ENCODE assay signal across 24 mouse cellular contexts in genomic region chr10:79531593-79531992, GRCm38 (mm10). TPM values are rescaled to one million over a fixed set of nuclear protein-coding genes. Genes with fewer than 3 reads are reported as not detected.
DNase-seq lines count a peak whose midpoint lies in the region; ATAC-seq and TF ChIP-seq lines count a peak whose summit lies in the region.
"Had no signal": no experiment of that assay in that cellular context is flagged by ENCODE, and none has a peak within 500 bp of the region (broad histone marks: within the 10 kb centered on the region; RNA-seq: fewer than 3 reads in every experiment).

No protein-coding gene starts in this region.

- peaks cover 22% of the 10 kb centered on the region for H3K36me3 ChIP-seq in heart, embryonic 10.5 days
- no peaks in the 10 kb centered on the region for H3K36me3 ChIP-seq in heart, adult 2 months (ENCODE audit: control insufficient read depth, insufficient read depth, low read length)
- H3K36me3 ChIP-seq in intestine, embryonic 14.5 days (ENCODE audit: control insufficient read depth, insufficient read depth, low read length), result peaks cover 15% of the 10 kb centered on the region
- H3K36me3 ChIP-seq in intestine, postnatal 0 days (ENCODE audit: control insufficient read depth, insufficient read depth), result peaks cover 28% of the 10 kb centered on the region
- H3K36me3 ChIP-seq in kidney, embryonic 15.5 days, result peaks cover 20% of the 10 kb centered on the region; the same call in 1 of the 2 replicates
- H3K36me3 ChIP-seq: hindbrain, embryonic 12.5 days had no signal

- H3K9ac ChIP-seq in heart, adult 2 months (ENCODE audit: low read depth, low read length), result no peak overlapping the region
- H3K9ac ChIP-seq in intestine, embryonic 14.5 days (ENCODE audit: low read length), result no peak overlapping the region
- no peak overlapping the region for H3K9ac ChIP-seq in intestine, postnatal 0 days (ENCODE audit: low read depth, low read length)
- H3K9ac ChIP-seq in kidney, embryonic 15.5 days, result no peak overlapping the region
- H3K9ac ChIP-seq: forebrain, postnatal 0 days; hindbrain, embryonic 12.5 days had no signal

- no peak overlapping the region for H3K27ac ChIP-seq in heart, embryonic 10.5 days
- no peak overlapping the region for H3K27ac ChIP-seq in heart, adult 2 months
- H3K27ac ChIP-seq in intestine, embryonic 14.5 days (ENCODE audit: low read depth), result no peak overlapping the region
- peak overlapping the region; percentile 46 for H3K27ac ChIP-seq in intestine, postnatal 0 days (ENCODE audit: low read depth, low read length)
- H3K27ac ChIP-seq in kidney, embryonic 15.5 days, result no peak overlapping the region
- H3K27ac ChIP-seq: hindbrain, embryonic 12.5 days; liver, embryonic 13.5 days had no signal

- intact Hi-C loops in heart, adult 2 months (cut with DNase I), result no loop called here

- TF ChIP-seq CTCF in heart, adult 2 months (IDR thresholded peaks at IDR 0.05), result no peak
- TF ChIP-seq CTCF in intestine, postnatal 0 days (IDR thresholded peaks at IDR 0.05; ENCODE audit: low read depth), result no peak

- ATAC-seq in intestine, embryonic 14.5 days (replicated peaks; ENCODE audit: low FRiP score, low TSS enrichment, low read depth), result no peak
- ATAC-seq in intestine, postnatal 0 days, result no peak
- ATAC-seq in kidney, embryonic 15.5 days (replicated peaks; ENCODE audit: low FRiP score), result no peak
- ATAC-seq: forebrain, postnatal 0 days; lung, postnatal 0 days; midbrain, embryonic 16.5 days; Patski had no signal

- no peak for TF ChIP-seq EP300 in heart, adult 2 months (IDR thresholded peaks at IDR 0.05; ENCODE audit: insufficient read depth, low read depth, low read length)

- peaks cover 14% of the 10 kb centered on the region; the same call in 1 of the 2 replicates for H3K27me3 ChIP-seq in heart, embryonic 10.5 days (ENCODE audit: insufficient read depth, poor library complexity, severe bottlenecking)
- H3K27me3 ChIP-seq in heart, adult 2 months (ENCODE audit: control insufficient read depth, insufficient read depth, low read length), result no peaks in the 10 kb centered on the region
- H3K27me3 ChIP-seq in intestine, embryonic 14.5 days (replicated peaks; ENCODE audit: control insufficient read depth, insufficient read depth, low read length), result no peaks in the 10 kb centered on the region
- H3K27me3 ChIP-seq in intestine, postnatal 0 days (replicated peaks; ENCODE audit: control insufficient read depth, insufficient read depth, low read length), result no peaks in the 10 kb centered on the region
- H3K27me3 ChIP-seq in kidney, embryonic 15.5 days, result no peaks in the 10 kb centered on the region
- H3K27me3 ChIP-seq: hindbrain, embryonic 12.5 days; Patski had no signal

- H3K4me3 ChIP-seq in heart, embryonic 10.5 days, result no peak overlapping the region
- H3K4me3 ChIP-seq in heart, adult 2 months, result no peak overlapping the region
- H3K4me3 ChIP-seq in intestine, embryonic 14.5 days (ENCODE audit: low read depth, low read length), result no peak overlapping the region
- H3K4me3 ChIP-seq in intestine, postnatal 0 days (ENCODE audit: low read depth, low read length), result peak overlapping the region; percentile 67
- no peak overlapping the region for H3K4me3 ChIP-seq in kidney, embryonic 15.5 days (replicated peaks)
- H3K4me3 ChIP-seq: hindbrain, embryonic 12.5 days had no signal

- H3K9me3 ChIP-seq in heart, embryonic 10.5 days, result no peaks in the 10 kb centered on the region
- H3K9me3 ChIP-seq in intestine, embryonic 14.5 days (ENCODE audit: control insufficient read depth, low read length), result no peaks in the 10 kb centered on the region
- H3K9me3 ChIP-seq in intestine, postnatal 0 days (ENCODE audit: control insufficient read depth), result no peaks in the 10 kb centered on the region
- no peaks in the 10 kb centered on the region for H3K9me3 ChIP-seq in kidney, embryonic 15.5 days (replicated peaks)
- H3K9me3 ChIP-seq: hindbrain, embryonic 12.5 days; liver, embryonic 13.5 days had no signal

- peak overlapping the region; percentile 97 for H3K4me2 ChIP-seq in intestine, embryonic 14.5 days (ENCODE audit: low read length)
- peak overlapping the region; percentile 82 for H3K4me2 ChIP-seq in intestine, postnatal 0 days (replicated peaks; ENCODE audit: low read depth)
- H3K4me2 ChIP-seq in kidney, embryonic 15.5 days, result no peak overlapping the region
- H3K4me2 ChIP-seq: hindbrain, embryonic 12.5 days had no signal

- H3K4me1 ChIP-seq in heart, embryonic 10.5 days, result peaks cover 21% of the 10 kb centered on the region
- H3K4me1 ChIP-seq in heart, adult 2 months (ENCODE audit: control insufficient read depth, insufficient read depth, low read length), result no peaks in the 10 kb centered on the region
- H3K4me1 ChIP-seq in intestine, embryonic 14.5 days (replicated peaks; ENCODE audit: control insufficient read depth, insufficient read depth, low read length), result peaks cover 7% of the 10 kb centered on the region; the same call in 1 of the 2 replicates
- no peaks in the 10 kb centered on the region for H3K4me1 ChIP-seq in intestine, postnatal 0 days (replicated peaks; ENCODE audit: control insufficient read depth, insufficient read depth, low read length)
- H3K4me1 ChIP-seq in kidney, embryonic 15.5 days, result peaks cover 19% of the 10 kb centered on the region

- TF ChIP-seq POLR2A in heart, adult 2 months (IDR thresholded peaks at IDR 0.05; ENCODE audit: insufficient read depth, low read depth, low read length), result no peak

- 78% methylated on average over 3 of the region's 3 CpGs for whole genome bisulfite sequencing in heart, embryonic 10.5 days
- WGBS in heart, adult 2 months, result 91% methylated on average over 3 of the region's 3 CpGs
- WGBS in intestine, embryonic 14.5 days, result 76% methylated on average over 3 of the region's 3 CpGs
- WGBS in intestine, postnatal 0 days, result 39% methylated on average over 3 of the region's 3 CpGs
- 93% methylated on average over 3 of the region's 3 CpGs for WGBS in kidney, embryonic 15.5 days

- DNase-seq in heart, embryonic 10.5 days (ENCODE audit: low spot score), result peak; percentile 60
- no peak for DNase-seq in heart, adult 2 months
- DNase-seq in spleen, adult 18-20 months, result peak; percentile 1 to 2
- no peak for DNase-seq in spleen, postnatal 10 days (ENCODE audit: low spot score in 2 of 2)
- DNase-seq in intestine, embryonic 14.5 days (ENCODE audit: low spot score), result peak; percentile 42
- DNase-seq in kidney, postnatal 10 days, result no peak
- DNase-seq: adrenal gland, postnatal 36 days; forebrain, postnatal 0 days; kidney, postnatal 4 days; liver, embryonic 13.5 days; right cerebral cortex, adult 18-20 months; thymus, adult 18-20 months had no signal

- no peaks in the 10 kb centered on the region for H3K79me2 ChIP-seq in heart, adult 2 months (replicated peaks; ENCODE audit: control insufficient read depth, insufficient read depth, low read length)

RNA-seq across cellular contexts. Expression of gene Plpp2, which starts 2.0 kb away (rescaled TPM):
- 16.8 and 24.1 TPM in 2 replicates for polyA plus RNA-seq in heart, embryonic 10.5 days (2016; fragmentation: Nextera tagmentation; extraction: Ambion mirVana)
- 1 to 10 TPM; 2.3 to 3.5 TPM for total RNA-seq in heart, adult 2 months (2021)
- 2.4 and 3.8 TPM in 2 replicates for polyA plus RNA-seq in heart, adult 2 months (2012; rRNA removed)
- polyA plus RNA-seq in intestine, embryonic 14.5 days (2014; fragmentation: Nextera tagmentation; extraction: Ambion mirVana), result 91.9 and 92.2 TPM in 2 replicates
- polyA plus RNA-seq in intestine, postnatal 0 days (2015; fragmentation: Nextera tagmentation; extraction: Ambion mirVana), result 141 TPM in 2 replicates
- 42.0 and 45.7 TPM in 2 replicates for polyA plus RNA-seq in kidney, embryonic 15.5 days (2015; fragmentation: Nextera tagmentation; extraction: Ambion mirVana)

RNA-seq across cellular contexts. Expression of gene Mier2, which starts 23.4 kb away (rescaled TPM):
- 46.6 and 53.9 TPM in 2 replicates for polyA plus RNA-seq in heart, embryonic 10.5 days (2016; fragmentation: Nextera tagmentation; extraction: Ambion mirVana)
- total RNA-seq in heart, adult 2 months (2021), result 10 to 100 TPM; 12.7 to 12.9 TPM
- polyA plus RNA-seq in heart, adult 2 months (2012; rRNA removed), result 27.4 and 31.8 TPM in 2 replicates
- 47.9 and 48.0 TPM in 2 replicates for polyA plus RNA-seq in intestine, embryonic 14.5 days (2014; fragmentation: Nextera tagmentation; extraction: Ambion mirVana)
- polyA plus RNA-seq in intestine, postnatal 0 days (2015; fragmentation: Nextera tagmentation; extraction: Ambion mirVana), result 15.6 and 16.2 TPM in 2 replicates
- 48.6 and 53.6 TPM in 2 replicates for polyA plus RNA-seq in kidney, embryonic 15.5 days (2015; fragmentation: Nextera tagmentation; extraction: Ambion mirVana)

RNA-seq across cellular contexts. Expression of gene Theg, which starts 55.5 kb away (rescaled TPM):
- polyA plus RNA-seq in heart, embryonic 10.5 days (2016; fragmentation: Nextera tagmentation; extraction: Ambion mirVana), result not detected in 2 replicates
- total RNA-seq in heart, adult 2 months (2021), result not detected
- 0.10 TPM in 1 of 2 replicates, not detected in the other for polyA plus RNA-seq in heart, adult 2 months (2012; rRNA removed)
- not detected in 2 replicates for polyA plus RNA-seq in intestine, embryonic 14.5 days (2014; fragmentation: Nextera tagmentation; extraction: Ambion mirVana)
- not detected in 2 replicates for polyA plus RNA-seq in intestine, postnatal 0 days (2015; fragmentation: Nextera tagmentation; extraction: Ambion mirVana)
- not detected in 2 replicates for polyA plus RNA-seq in kidney, embryonic 15.5 days (2015; fragmentation: Nextera tagmentation; extraction: Ambion mirVana)
- total RNA-seq: adrenal gland, postnatal 36 days; forebrain, postnatal 0 days; gastrocnemius, adult 8-10 months; heart, adult 18-20 months; layer of hippocampus, postnatal 14 days; left cerebral cortex, postnatal 25 days; megakaryocyte, adult 5-6 weeks had no signal
- polyA plus RNA-seq: forebrain, postnatal 0 days; heart, embryonic 16.5 days; hindbrain, embryonic 12.5 days; liver, embryonic 13.5 days; lung, postnatal 0 days; midbrain, embryonic 16.5 days; Patski had no signal

Comparison
In these comparisons a context has a peak if more than half of its experiments do, and no peak if none do; other contexts are left out.
1. DNase-seq: peak in heart, embryonic 10.5 days (single experiment), spleen, adult 18-20 months (2 of 2) and intestine, embryonic 14.5 days (single experiment); none in heart, adult 2 months (0 of 2), spleen, postnatal 10 days (0 of 2) and kidney, postnatal 10 days (single experiment).